Mouse (Mus musculus) left cerebral cortex, postnatal 14 days (tissue): Measurements from ENCODE around the gene Daglb. TPM values are rescaled to one million over a fixed set of nuclear protein-coding genes. Genes with fewer than 3 reads are reported as not detected.
"Not testable (repeated sequence)": the region's sequence is repeated elsewhere in the genome, so short reads cannot be mapped to it uniquely, and the experiment has no call there.

Source experiments
- DNase-seq, 2 experiments: peaks; one replicate each; pipeline ENCODE4 v3.0.0; 2021 to 2022; ENCODE audit warnings: low spot score in 2 of 2, mixed read lengths in 1 of 2
- intact Hi-C: fragments of 180-260 bp; cut with DNase I; formaldehyde crosslinking; loops from one replicate; pipeline ENCODE4 v1.15.1; 2025
- total RNA-seq, 2 experiments: library from RNA; stranded (reverse); gene quantifications; 2 replicates each; pipeline ENCODE4 v1.2.3; 2021

The Daglb gene
- total RNA-seq, 2 experiments from 2014 or later = 24.8 to 25.7 TPM

DNA sequence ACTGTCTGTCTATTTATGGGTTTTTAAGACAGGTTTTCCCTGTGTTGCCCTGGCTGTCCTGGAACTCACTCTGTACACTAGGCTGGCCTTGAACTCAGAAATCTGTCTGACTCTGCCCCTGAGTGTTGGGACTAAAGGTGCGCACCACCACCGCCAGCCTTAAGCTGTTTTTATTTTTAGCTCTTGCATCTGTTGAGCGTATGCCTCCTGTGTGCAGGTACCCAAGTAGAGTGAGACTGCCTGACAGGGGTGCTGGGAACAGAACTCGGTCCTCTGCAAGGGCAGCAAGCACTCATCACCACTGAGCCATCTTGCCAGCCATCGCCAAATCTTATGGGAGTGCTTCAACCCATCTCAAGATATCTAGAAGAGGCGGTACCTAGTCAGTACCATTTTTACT lies 11.6 kb downstream of the Daglb start:
- DNase-seq = no peak
- intact Hi-C loops = no loop called here

DNA sequence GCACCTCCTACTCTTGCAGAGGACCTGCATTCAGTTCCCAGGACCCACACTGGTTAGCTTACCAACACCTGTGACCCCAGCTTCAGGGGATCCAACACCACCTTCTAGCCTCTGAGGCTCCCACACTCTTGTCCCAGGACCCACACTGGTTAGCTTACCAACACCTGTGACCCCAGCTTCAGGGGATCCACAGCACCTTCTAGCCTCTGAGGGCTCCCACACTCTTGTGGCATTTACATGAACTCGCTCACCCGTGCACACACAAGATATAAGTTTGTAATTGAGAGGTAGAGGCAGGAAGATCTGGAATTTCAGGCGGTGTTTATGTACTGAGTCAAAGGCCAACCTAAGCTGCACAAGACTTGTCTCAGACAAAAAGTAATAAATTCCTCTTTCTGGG lies 13.5 kb downstream of the Daglb start:
- DNase-seq = no peak
- intact Hi-C loops = no loop called here

GRCm38 (mm10) chr5:143484955-143485354 lies 20.6 kb downstream of the Daglb start:
- no peak for DNase-seq
- intact Hi-C loops = no loop called here

DNA sequence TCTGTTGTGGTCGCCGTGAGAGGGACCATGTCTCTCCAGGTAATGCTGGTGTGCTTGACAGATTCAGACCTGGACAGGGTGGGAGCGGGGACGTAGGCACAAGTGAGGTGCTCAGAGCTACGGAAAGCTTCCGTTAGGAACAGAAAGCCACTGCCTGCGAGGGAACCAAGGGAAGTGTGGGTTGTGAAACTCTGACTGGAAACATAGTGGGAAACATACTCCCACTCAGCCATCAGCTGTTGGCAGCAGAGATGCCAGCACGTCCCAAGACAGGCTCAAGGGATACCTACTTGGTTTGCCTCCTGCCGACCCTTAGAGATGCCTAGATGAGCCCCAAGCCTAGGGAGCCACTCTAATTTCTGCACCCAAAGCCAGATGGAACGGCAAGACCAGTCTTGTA lies 22.8 kb downstream of the Daglb start:
- no peak for DNase-seq
- intact Hi-C loops = no loop called here

DNA sequence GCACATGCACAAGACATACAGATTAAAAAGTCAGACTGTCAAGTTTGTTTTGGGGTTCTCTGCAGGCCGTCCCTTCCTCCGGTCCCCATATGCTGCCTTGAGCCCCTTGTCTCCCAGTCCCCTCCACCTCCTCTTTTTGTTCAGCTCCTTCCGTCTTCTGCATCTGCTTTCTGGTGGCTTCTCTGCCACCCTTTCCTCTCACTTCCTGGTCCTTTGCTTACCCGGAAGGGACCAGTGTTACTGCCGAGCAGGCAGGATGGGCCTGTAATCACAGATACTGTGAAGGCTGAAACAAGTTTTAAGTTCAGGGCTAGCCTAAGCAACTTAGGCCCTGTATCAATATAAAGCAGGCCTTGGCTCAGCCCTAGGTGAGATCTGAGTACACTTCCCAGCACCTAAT lies 23.6 kb downstream of the Daglb start:
- intact Hi-C loops = no loop called here
- no peak for DNase-seq

- intact Hi-C loops = no loop called here
- DNase-seq = no peak
Measured at GRCm38 (mm10) chr5:143489749-143490342, 25.5 kb downstream of the Daglb start.

- intact Hi-C loops = no loop called here
Measured at GRCm38 (mm10) chr5:143491736-143492135, 27.4 kb downstream of the Daglb start.

GRCm38 (mm10) chr5:143493163-143493562 lies 28.8 kb downstream of the Daglb start:
- intact Hi-C loops = no loop called here
- DNase-seq = no peak

More at GRCm38 (mm10) chr5:143491736-143492135, 27.4 kb downstream of the Daglb start:
- peak in 1 of 2 experiments; percentile 29 for DNase-seq

DNA sequence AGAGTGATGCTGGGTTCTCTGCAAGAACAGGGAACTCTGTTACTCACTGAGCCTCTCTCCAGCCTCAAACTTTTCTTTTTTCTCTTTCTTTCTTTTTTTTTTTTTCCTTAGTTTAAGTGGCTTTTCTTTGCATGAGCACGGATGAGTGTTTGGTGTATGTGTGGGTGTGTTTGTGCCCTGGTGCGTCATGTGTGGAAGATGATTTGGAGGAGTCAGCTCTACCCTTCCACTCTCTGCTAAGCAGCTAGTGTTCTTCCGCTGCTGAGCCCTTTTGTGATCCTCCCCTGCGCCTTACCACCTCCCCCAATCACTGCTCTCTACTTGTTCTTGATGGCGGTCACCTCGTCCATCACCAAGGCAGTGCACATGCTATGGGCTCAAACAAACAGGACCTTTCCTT lies 31.3 kb downstream of the Daglb start:
- no peak for DNase-seq
- intact Hi-C loops = no loop called here

- no peak for DNase-seq
- intact Hi-C loops = no loop called here
Measured at GRCm38 (mm10) chr5:143497451-143497850, 33.1 kb downstream of the Daglb start.

GRCm38 (mm10) chr5:143499197-143499596 lies 34.8 kb downstream of the Daglb start:
- intact Hi-C loops = no loop called here

DNA sequence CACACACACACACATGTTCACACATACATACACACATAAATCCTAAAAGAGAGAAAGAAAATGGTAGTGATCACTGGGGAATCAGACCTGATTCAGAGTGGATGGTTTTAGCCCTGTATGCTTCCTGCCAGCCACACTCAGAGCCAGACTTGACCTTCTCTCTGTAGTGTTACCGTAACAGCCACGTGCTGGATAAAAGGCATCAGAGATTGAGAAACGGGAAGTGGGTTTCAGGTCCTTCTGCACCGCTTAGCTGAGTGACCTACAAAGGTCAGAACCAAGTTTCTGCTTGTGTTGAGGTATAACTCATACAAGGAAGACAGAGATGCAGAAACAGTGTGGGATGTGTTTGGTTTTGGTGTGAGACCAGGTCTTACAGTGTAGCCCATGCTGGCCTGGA lies 35.3 kb downstream of the Daglb start:
- intact Hi-C loops = no loop called here
- no peak for DNase-seq

More at GRCm38 (mm10) chr5:143499197-143499596, 34.8 kb downstream of the Daglb start:
- no peak for DNase-seq

- intact Hi-C loops, DNase-seq: not testable (repeated sequence)
Measured at GRCm38 (mm10) chr5:143500711-143501110, 36.3 kb downstream of the Daglb start.

DNA sequence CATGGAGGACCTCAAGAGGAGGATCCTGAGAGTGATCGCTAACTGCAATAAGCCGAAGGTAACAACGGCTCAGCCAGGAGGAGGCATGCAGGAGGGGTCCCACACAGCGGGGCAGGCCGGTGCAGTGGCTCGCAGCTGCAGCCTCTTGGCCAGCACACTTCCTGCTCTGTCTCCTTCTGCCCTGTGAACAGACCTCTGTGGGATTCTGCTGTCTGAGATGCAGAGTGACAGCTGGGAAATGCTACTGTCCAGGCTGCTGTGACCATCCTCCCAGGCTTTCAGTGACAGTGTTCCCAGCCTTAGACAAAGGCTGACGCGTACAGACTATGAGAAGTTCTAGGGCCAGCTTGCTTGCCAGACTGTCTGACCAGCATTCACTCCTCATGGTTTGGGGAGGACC lies 36.8 kb downstream of the Daglb start:
- DNase-seq = no peak

DNA sequence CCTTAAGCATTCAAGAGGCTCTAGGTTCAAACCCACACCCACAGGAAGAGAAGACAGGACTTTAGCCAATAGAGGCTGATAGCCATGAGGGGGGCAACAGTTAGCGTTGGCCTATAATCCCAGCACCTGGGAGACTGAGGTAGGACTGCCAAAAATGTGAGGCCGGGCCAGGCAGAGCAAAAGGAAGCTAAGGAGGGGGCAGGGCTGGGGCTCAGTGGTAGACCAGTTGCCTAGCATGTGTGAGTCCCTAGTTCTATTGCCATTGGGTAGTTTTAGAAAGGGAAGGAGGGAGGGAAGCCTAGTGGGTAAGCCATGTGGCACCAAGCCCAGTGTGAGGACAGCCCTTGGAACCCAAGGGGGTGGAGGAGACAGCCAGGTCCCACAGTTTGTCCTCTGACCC lies 37.3 kb downstream of the Daglb start:
- intact Hi-C loops = no loop called here
- no peak for DNase-seq

More for the DNA sequence above, 36.8 kb downstream of the Daglb start:
- intact Hi-C loops = no loop called here

- DNase-seq = no peak
- intact Hi-C loops = no loop called here
Measured at GRCm38 (mm10) chr5:143502899-143503557, 38.6 kb downstream of the Daglb start.

GRCm38 (mm10) chr5:143503740-143504139 lies 39.4 kb downstream of the Daglb start:
- intact Hi-C loops = no loop called here
- DNase-seq = no peak

- DNase-seq = peak in 1 of 2 experiments; percentile 54
- intact Hi-C loops = no loop called here
Measured at GRCm38 (mm10) chr5:143504453-143504852, 40.1 kb downstream of the Daglb start.

- intact Hi-C loops = no loop called here
- no peak for DNase-seq
Measured at GRCm38 (mm10) chr5:143505056-143505455, 40.7 kb downstream of the Daglb start.

DNA sequence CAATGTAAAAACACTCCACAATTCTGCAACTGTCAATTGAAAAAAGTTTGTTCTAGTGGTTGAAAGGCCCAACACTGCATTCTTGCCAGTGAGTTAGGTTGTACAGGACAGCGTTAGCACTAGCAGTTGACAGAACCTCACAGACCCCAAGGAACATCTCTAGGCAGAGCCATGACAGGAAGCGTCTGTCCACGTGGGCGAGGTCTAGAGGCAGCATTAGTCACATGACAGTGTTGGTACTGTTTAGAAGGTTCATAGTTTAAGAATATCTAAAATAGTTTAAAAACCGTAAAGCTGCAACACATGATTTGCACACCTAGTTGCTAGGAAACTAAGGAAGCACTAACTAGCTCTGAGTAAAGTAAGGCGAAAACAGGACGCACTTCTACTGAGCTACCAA lies 41.2 kb downstream of the Daglb start:
- intact Hi-C loops = no loop called here

DNA sequence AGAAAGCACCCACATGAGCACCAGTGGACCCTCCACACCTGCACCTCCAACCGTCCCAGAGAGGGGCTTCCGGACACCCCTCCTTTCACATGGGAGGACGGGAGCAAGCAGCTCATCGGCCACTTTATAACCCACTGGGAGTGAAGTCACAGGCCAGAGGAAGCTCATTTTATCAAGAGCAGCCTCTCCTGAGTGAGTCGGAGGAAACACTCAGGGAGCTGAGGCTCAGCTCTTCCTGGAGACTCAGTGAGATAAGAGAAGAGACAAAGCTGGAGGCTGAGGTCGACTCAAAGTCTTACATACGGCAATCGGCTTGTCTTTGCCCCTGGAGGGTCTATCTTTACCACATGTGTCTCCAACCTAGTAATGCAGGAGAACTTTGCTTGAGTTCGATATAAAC lies 44.9 kb downstream of the Daglb start:
- no peak for DNase-seq
- intact Hi-C loops = no loop called here

More for the DNA sequence above, 41.2 kb downstream of the Daglb start:
- DNase-seq = no peak
